Mouse (Mus musculus) gastrocnemius, postnatal 25 days (tissue): ENCODE measurements around the gene Vmn1r22. TPM values are rescaled to one million over a fixed set of nuclear protein-coding genes. Genes with fewer than 3 reads are reported as not detected.
"Not testable (repeated sequence)": the region's sequence is repeated elsewhere in the genome, so short reads cannot be mapped to it uniquely, and the experiment has no call there.

ENCODE experiments used
- DNase-seq: peaks from one replicate; pipeline ENCODE4 v3.0.0; 2022
- long read RNA-seq, 2 experiments: library from polyadenylated mRNA; stranded (forward); transcript quantifications; one replicate each; pipeline ENCODE4 v2.0.0; 2021
- total RNA-seq, 2 experiments: library from RNA; stranded (reverse); gene quantifications; 1 replicate in 1 of 2; 2 replicates in 1 of 2; pipeline ENCODE4 v1.2.3; 2021

The Vmn1r22 gene
- not detected for total RNA-seq
- long read RNA-seq, experiment 1 = 0 reads
- long read RNA-seq, experiment 2 = 0 reads

DNA sequence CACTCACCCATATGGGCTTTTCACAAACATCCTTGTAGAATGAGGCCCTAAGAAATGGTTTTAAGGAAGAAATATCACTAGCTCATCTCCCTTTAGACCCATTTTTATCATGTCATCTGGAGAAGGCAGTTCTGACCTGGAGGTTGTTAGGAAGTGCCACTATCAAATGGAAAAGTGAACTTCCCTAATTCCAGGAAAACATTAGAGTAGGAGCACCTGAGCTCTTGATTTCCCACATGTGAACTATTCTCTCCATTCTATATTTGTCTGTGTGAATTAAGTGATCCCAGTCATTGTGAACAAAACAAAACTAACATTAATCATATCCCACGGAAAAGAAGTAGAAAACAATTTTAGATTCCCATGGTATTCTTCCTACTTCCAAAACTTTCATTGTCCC lies at the start of gene Vmn1r22:
Gene Vmn1r22 (minus strand): TSS at position 101 of the 400 bp plus-strand sequence.
- DNase-seq = no peak

DNA sequence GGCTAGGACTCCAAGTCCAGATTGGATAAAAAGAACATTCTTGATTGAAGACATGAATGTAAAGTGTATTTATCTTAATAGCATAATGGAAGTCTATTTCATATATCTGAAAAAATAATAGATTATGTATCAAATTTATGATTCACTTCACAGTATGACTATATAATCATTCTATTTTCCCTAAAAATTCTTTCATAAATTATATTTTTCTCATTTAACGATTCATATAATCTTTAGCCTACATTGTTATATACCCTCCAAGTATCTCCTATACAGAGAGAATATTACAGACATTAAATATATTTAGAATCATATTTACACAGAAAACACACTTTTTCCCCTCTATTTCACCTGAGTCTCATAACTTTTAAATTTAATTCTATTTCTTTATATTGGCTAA lies 18.9 kb upstream of the Vmn1r22 start, which contains the start of gene Vmn1r23:
Gene Vmn1r23 (minus strand): TSS at position 101 of the 400 bp plus-strand sequence.
- DNase-seq = no peak

DNA sequence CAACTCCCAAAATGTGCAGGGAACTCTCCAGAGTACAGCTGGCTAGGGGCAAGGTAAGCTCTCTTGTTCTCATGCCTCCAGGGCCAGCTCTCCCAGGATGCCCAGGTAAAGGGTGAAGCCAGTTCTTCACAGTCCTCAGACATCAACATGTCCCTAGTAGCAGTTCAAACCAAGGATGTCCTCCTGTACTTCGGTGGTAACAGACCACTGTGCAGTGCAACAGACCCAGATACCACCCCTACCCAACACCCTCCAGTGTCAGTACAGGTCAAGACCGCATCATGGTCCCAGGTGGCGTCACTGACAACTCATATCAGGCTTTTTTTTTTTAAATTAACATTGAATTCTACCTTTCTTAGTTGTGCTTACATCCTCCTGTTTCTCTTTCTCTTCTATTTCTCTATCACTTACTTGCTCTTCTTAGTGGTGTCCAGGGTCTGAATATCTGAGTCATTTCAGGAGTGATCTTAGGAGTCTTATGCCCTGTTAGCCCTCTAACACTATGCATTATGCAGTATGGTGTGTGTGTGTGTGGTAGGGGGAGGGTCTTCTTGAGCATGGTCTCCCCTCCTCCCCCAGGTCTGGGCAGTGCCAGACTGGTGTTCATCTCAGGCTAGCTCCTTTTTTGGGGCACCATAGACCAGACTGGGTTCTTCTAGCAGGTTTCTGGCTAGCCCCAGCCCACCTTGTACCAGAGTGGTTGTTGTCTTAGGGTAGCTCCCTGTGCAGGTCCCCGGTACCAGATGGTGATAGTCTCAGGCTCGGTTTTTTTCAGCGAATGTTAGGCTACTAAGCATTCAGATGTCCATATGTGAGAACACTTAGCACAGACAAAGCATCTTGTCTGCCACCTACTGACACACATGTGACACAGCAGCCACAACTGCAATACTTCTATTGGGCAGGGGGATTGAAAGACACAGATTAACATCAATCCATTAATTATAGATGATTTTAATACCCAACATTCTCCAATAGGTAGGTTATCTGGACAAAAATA lies 48.5 kb downstream of the Vmn1r22 start:
- no peak for DNase-seq

DNA sequence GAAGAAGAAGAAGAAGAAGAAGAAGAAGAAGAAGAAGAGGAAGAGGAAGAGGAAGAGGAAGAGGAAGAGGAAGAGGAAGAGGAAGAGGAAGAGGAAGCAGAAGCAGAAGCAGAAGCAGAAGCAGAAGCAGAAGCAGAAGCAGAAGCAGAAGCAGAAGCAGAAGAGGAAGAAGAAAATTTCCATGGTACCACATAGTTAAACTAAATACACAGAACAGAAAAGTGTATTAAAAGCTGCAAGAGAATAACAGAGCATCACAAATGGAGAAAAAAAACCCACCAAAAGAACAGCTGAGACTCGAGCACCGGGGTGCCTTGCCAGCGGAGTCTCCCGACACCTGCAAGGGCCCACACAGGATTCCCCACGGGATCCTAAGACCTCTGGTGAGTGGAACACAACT lies 56.7 kb downstream of the Vmn1r22 start:
- not testable (repeated sequence) for DNase-seq

DNA sequence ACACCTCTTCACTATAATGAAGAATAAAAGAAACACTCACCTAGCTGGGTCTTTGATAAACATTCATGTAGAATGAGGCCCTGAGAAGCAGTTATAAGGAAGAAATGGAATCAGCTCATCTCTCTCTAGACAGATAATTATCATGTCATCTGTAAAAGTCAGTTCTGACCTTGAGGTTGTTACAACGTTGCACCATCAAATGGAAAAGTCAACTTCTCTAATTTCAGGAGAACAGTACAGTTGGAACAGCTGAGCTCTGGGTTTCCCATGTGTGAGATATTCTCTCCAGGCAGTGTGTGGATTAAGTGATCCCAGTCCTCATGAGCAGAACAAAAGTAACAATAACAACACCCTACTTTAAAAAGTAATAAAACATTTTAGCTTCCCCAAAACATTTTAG lies 57.5 kb downstream of the Vmn1r22 start, which contains the start of gene Vmn1r21:
Gene Vmn1r21 (minus strand): TSS at position 58 of the 400 bp plus-strand sequence.
- DNase-seq = no peak

Other genes with a start within 250 kb of the Vmn1r22 start
- gene Pyurf, start 215.9 kb downstream of the Vmn1r22 start, total RNA-seq = 10 to 100 TPM; 13.6 to 14.4 TPM
- 1 to 10 TPM; 8.1 to 8.5 TPM for gene Lancl2, start 205.5 kb downstream of the Vmn1r22 start, total RNA-seq
- 1 to 10 TPM; 5.1 to 7.5 TPM for gene Vopp1, start 82.9 kb downstream of the Vmn1r22 start, total RNA-seq
- not detected for gene Vmn1r21, start 57.7 kb downstream of the Vmn1r22 start, total RNA-seq
- gene Vmn1r23, start 18.8 kb upstream of the Vmn1r22 start, total RNA-seq = not detected
- not detected for gene Vmn1r24, start 53.5 kb upstream of the Vmn1r22 start, total RNA-seq
- not detected for gene Vmn1r25, start 72.8 kb upstream of the Vmn1r22 start, total RNA-seq
- gene Vmn1r26, start 107.1 kb upstream of the Vmn1r22 start, total RNA-seq = not detected